Mouse (Mus musculus): Measurements from ENCODE around the gene Sart3. TPM values are rescaled to one million over a fixed set of nuclear protein-coding genes. Genes with fewer than 3 reads are reported as not detected.

Gene Sart3
- total and polyA plus RNA-seq, 2 experiments from 2014 or later = 11.9 to 15.8 TPM

GRCm38 (mm10) chr5:113775585-113775984 is 3.3 kb upstream of the Sart3 start:
- DNase-seq (ENCODE audit: low spot score) (no peak), ATAC-seq (ENCODE audit: insufficient read depth, low read depth) (no peak)
- Histone ChIP-seq H3K27me3 (ENCODE audit: control insufficient read depth, insufficient read depth, low read length) (no peaks in the 10 kb centered on the region), H3K36me3 (replicated peaks; ENCODE audit: control insufficient read depth, insufficient read depth, low read length) (peaks cover 39% of the 10 kb centered on the region), H3K27ac (ENCODE audit: low read depth) (no peak overlapping the region), H3K9ac (replicated peaks; ENCODE audit: low read depth, low read length) (no peak overlapping the region), H3K9me3 (replicated peaks; ENCODE audit: control insufficient read depth, low read length) (no peaks in the 10 kb centered on the region), H3K4me1 (ENCODE audit: control insufficient read depth, insufficient read depth) (peaks cover 8% of the 10 kb centered on the region), H3K4me2 (ENCODE audit: low read depth, low read length) (no peak overlapping the region), H3K4me3 (ENCODE audit: low read depth, low read length) (no peak overlapping the region)
- TF ChIP-seq EP300 (IDR thresholded peaks at IDR 0.05; ENCODE audit: low read depth) (no peak), CTCF (IDR thresholded peaks at IDR 0.05; ENCODE audit: low read depth) (no peak)
- WGBS = 89% methylated on average over 10 of the region's 10 CpGs

- Histone ChIP-seq H3K9me3 (replicated peaks; ENCODE audit: control insufficient read depth, low read length) (no peaks in the 10 kb centered on the region), H3K4me3 (ENCODE audit: low read depth, low read length) (peak overlapping the region; percentile 79), H3K27ac (ENCODE audit: low read depth) (0 out of 2 replicates have a peak overlapping the region, but pooled peaks have one; percentile 8), H3K9ac (replicated peaks; ENCODE audit: low read depth, low read length) (no peak overlapping the region), H3K36me3 (replicated peaks; ENCODE audit: control insufficient read depth, insufficient read depth, low read length) (peaks cover 39% of the 10 kb centered on the region), H3K4me1 (ENCODE audit: control insufficient read depth, insufficient read depth) (peaks cover 14% of the 10 kb centered on the region), H3K27me3 (ENCODE audit: control insufficient read depth, insufficient read depth, low read length) (no peaks in the 10 kb centered on the region), H3K4me2 (ENCODE audit: low read depth, low read length) (peak overlapping the region; percentile 97)
- ATAC-seq (ENCODE audit: insufficient read depth, low read depth) (no peak), DNase-seq (ENCODE audit: low spot score) (peak; percentile 63)
- under 1% methylated on average over 7 of the region's 7 CpGs for WGBS
- TF ChIP-seq CTCF (IDR thresholded peaks at IDR 0.05; ENCODE audit: low read depth) (peak; percentile 92), EP300 (IDR thresholded peaks at IDR 0.05; ENCODE audit: low read depth) (no peak)
Observed at GRCm38 (mm10) chr5:113773664-113774063, 1.4 kb upstream of the Sart3 start.

DNA sequence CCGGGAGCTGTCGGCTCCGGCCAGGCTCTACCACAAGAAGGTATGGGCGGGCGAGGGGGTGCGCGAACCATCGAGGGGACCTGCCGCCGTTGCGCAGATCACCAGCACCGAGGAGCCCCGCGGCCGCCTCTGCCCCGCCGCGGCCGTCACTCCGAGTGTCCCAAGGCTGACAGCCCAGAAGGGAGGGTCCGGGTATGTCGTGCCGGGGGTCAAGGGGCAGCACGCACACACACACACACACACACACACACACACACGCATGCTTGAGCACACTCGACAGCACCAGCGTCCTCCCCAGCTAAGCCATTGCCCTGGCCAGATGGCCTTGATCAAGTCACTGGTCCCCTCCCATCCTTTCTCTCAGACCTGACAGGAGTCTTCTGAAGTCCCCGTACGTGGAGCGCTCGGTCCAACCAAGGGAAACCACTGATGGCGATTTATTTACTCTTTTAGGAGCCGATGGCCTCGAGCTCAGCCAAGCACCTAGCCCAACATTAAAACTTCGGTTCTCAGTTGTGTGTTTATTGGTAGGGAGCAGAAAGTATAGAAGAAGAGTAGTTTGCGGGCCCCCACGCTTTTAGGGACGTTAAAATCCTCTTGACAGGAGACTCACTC is 702 bp upstream of the Sart3 start:
- no peak for TF ChIP-seq CTCF (IDR thresholded peaks at IDR 0.05; ENCODE audit: low read depth)
- TF ChIP-seq EP300 (IDR thresholded peaks at IDR 0.05; ENCODE audit: low read depth) = no peak
- no peaks in the 10 kb centered on the region for H3K27me3 ChIP-seq (ENCODE audit: control insufficient read depth, insufficient read depth, low read length)
- peak; percentile 19 for ATAC-seq (ENCODE audit: insufficient read depth, low read depth)
- no peak for DNase-seq (ENCODE audit: low spot score)
- peak overlapping the region; percentile 79 for H3K4me3 ChIP-seq (ENCODE audit: low read depth, low read length)
- WGBS = under 1% methylated on average over 38 of the region's 38 CpGs
- peaks cover 14% of the 10 kb centered on the region for H3K4me1 ChIP-seq (ENCODE audit: control insufficient read depth, insufficient read depth)
- H3K4me2 ChIP-seq (ENCODE audit: low read depth, low read length) = peak overlapping the region; percentile 97
- peak overlapping the region; percentile 54 for H3K27ac ChIP-seq (ENCODE audit: low read depth)
- H3K36me3 ChIP-seq (replicated peaks; ENCODE audit: control insufficient read depth, insufficient read depth, low read length) = peaks cover 37% of the 10 kb centered on the region
- peak overlapping the region; percentile 68 for H3K9ac ChIP-seq (replicated peaks; ENCODE audit: low read depth, low read length)
- no peaks in the 10 kb centered on the region for H3K9me3 ChIP-seq (replicated peaks; ENCODE audit: control insufficient read depth, low read length)

DNA sequence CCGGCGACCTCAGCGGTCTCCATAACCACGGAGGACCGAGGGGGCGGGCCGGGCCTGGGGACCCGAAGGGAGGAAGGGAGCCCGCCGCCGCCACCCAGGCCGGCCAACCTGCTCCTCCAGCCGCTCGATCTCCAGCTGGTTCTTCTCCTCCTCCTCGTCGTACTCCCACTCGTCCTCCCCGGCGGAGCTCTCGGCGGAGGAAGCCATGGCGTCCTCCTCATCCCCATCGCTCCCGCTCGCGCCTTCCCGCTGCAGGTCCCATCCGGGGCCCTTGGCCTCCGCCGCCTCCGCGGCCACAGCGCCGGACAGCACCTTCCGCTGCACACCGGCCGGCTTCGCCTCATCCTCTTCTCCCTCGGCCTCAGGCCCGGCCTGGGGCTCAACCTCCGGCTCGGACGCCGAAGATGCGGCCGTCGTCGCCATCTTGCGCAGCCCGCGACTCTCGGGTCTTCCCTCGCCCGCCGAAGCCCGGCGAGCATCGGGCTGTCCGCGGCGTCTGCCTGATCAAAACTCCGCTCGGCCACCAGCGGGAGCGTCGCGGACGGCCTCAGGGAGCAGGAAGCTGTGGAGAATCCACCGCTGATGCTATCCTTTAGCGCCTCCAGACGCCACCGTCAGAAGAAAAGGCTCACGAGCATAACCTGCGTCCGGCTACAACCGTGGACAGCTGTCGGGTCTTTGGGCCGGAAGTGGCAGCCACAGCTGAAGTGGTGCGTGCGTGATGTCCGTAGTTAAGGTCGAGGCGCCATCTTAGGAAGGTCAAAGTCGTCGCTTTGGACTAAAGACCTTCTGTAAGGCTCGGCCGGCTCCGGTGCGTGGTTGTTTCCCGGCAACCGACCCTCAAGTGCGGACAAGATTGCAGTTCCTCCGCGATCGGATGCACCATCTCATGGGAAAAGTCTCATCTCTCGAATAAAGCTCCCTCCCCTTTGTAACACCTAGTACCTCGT is 822 bp downstream of the Sart3 start:
- ATAC-seq (ENCODE audit: insufficient read depth, low read depth) (peak; percentile 79), DNase-seq (ENCODE audit: low spot score) (peak; percentile 94)
- Histone ChIP-seq H3K36me3 (replicated peaks; ENCODE audit: control insufficient read depth, insufficient read depth, low read length) (peaks cover 39% of the 10 kb centered on the region), H3K9me3 (replicated peaks; ENCODE audit: control insufficient read depth, low read length) (no peaks in the 10 kb centered on the region), H3K27ac (ENCODE audit: low read depth) (peak overlapping the region; percentile 97), H3K27me3 (ENCODE audit: control insufficient read depth, insufficient read depth, low read length) (no peaks in the 10 kb centered on the region), H3K4me3 (ENCODE audit: low read depth, low read length) (peak overlapping the region; percentile 79), H3K4me1 (ENCODE audit: control insufficient read depth, insufficient read depth) (peaks cover 14% of the 10 kb centered on the region), H3K4me2 (ENCODE audit: low read depth, low read length) (peak overlapping the region; percentile 97), H3K9ac (replicated peaks; ENCODE audit: low read depth, low read length) (peak overlapping the region; percentile 72)
- WGBS = under 1% methylated on average over 94 of the region's 97 CpGs
- TF ChIP-seq EP300 (IDR thresholded peaks at IDR 0.05; ENCODE audit: low read depth) (peak; percentile 98), CTCF (IDR thresholded peaks at IDR 0.05; ENCODE audit: low read depth) (no peak)

DNA sequence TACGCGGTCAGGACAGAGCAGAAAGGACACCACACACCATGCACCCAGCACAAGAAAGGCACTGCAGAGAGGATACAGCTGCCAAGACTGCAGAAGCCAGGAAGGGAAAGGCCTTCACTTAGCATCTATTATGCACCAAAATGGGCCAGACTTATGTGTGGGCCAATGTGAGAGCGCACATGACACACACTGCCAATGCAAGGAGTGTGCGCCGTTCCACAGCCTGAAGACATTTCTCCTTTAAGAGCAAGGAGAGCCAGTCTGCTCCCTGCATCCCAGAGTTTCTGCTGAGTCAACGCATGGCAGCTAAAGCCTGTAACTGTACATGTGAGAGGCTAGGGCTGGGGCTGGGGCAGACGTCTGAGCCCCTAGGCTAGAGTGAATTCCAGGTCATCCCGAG is 3.5 kb downstream of the Sart3 start:
- Histone ChIP-seq H3K9me3 (replicated peaks; ENCODE audit: control insufficient read depth, low read length) (no peaks in the 10 kb centered on the region), H3K27ac (ENCODE audit: low read depth) (no peak overlapping the region), H3K36me3 (replicated peaks; ENCODE audit: control insufficient read depth, insufficient read depth, low read length) (peaks cover 29% of the 10 kb centered on the region; the same call in 1 of the 2 replicates), H3K9ac (replicated peaks; ENCODE audit: low read depth, low read length) (no peak overlapping the region), H3K4me3 (ENCODE audit: low read depth, low read length) (no peak overlapping the region), H3K4me1 (ENCODE audit: control insufficient read depth, insufficient read depth) (peaks cover 14% of the 10 kb centered on the region), H3K27me3 (ENCODE audit: control insufficient read depth, insufficient read depth, low read length) (no peaks in the 10 kb centered on the region), H3K4me2 (ENCODE audit: low read depth, low read length) (no peak overlapping the region)
- ATAC-seq (ENCODE audit: insufficient read depth, low read depth) = no peak
- TF ChIP-seq EP300 (IDR thresholded peaks at IDR 0.05; ENCODE audit: low read depth) (no peak), CTCF (IDR thresholded peaks at IDR 0.05; ENCODE audit: low read depth) (no peak)
- no peak for DNase-seq (ENCODE audit: low spot score)
- 89% methylated on average over 8 of the region's 8 CpGs for WGBS

Data from heart, postnatal 0 days (tissue).